8 mouse cellular contexts compared by ENCODE assay signal in the genomic region with DNA sequence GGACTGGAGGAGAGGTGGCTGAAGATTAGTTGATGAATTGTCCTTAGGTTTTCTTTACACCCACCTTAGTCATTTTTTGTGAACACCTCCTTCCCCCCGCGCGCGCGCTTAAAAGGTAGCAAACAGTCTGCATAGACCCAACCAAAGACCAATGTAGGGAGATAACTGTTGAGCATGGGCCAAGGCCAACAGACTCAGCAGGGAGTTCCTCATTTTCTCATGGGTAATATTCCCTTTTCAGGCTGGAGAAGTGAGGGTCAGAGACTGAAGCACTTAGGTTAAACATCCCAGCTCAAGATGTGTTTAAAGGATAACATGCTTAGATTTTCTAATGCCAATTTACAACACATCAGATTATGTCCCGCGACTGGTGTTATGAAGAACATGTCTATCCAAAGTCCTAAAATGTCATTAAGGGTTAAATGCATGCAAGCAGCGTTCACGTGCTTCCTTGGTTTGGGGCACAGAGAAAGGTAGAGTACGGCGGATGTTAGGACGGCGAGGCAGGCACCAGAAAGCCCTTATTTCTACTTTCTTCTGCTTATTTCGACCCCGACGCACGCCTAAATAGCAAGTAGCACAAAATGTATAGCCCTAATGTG. TPM values are rescaled to one million over a fixed set of nuclear protein-coding genes. Genes with fewer than 3 reads are reported as not detected.
A peak's percentile ranks its signal among the peaks of the same experiment; 100 is the strongest.
DNase-seq lines count a peak whose midpoint lies in the region; ATAC-seq and TF ChIP-seq lines count a peak whose summit lies in the region.

No protein-coding gene starts in this region.

- ATAC-seq in heart, embryonic 16.5 days (replicated peaks; ENCODE audit: extremely low read depth, insufficient read depth, low FRiP score), result no peak
- peak; percentile 41 for ATAC-seq in hindbrain, postnatal 0 days
- ATAC-seq in midbrain, embryonic 14.5 days (ENCODE audit: low FRiP score, low TSS enrichment), result peak; percentile 21; the same call in 1 of the 2 replicates
- ATAC-seq in erythroid progenitor cell, adult 5-6 weeks (replicated peaks; ENCODE audit: low FRiP score, poor library complexity, severe bottlenecking), result no peak

- TF ChIP-seq POLR2A in bone marrow macrophage, adult 2 months (IDR thresholded peaks at IDR 0.05; ENCODE audit: borderline replicate concordance, low read depth, low read length), result no peak

- peaks cover 7% of the 10 kb centered on the region for H3K4me1 ChIP-seq in heart, embryonic 16.5 days (ENCODE audit: control insufficient read depth, insufficient read depth, low read length)
- peaks cover 20% of the 10 kb centered on the region for H3K4me1 ChIP-seq in bone marrow macrophage, adult 2 months (ENCODE audit: control insufficient read depth, insufficient read depth, low read length)
- no peaks in the 10 kb centered on the region for H3K4me1 ChIP-seq in hindbrain, postnatal 0 days (ENCODE audit: insufficient read depth, low read length)
- H3K4me1 ChIP-seq in midbrain, embryonic 14.5 days (ENCODE audit: control insufficient read depth, insufficient read depth, low read length), result peaks cover 22% of the 10 kb centered on the region

- peak overlapping the region; percentile 81 for H3K4me2 ChIP-seq in heart, embryonic 16.5 days (ENCODE audit: low read depth, low read length)
- peak overlapping the region; percentile 77 for H3K4me2 ChIP-seq in hindbrain, postnatal 0 days (ENCODE audit: low read depth, low read length)
- H3K4me2 ChIP-seq in midbrain, embryonic 14.5 days (ENCODE audit: low read length), result peak overlapping the region; percentile 78

- no peak for DNase-seq in heart, adult 8-10 months (ENCODE audit: low spot score)
- DNase-seq in hindbrain, postnatal 0 days (ENCODE audit: low spot score), result no peak
- DNase-seq in midbrain, embryonic 14.5 days, result no peak
- DNase-seq in urinary bladder, postnatal 10 days (ENCODE audit: low spot score), result no peak
- DNase-seq in adrenal gland, adult (ENCODE audit: inconsistent age in 2 of 2, low spot score in 1 of 2), result no peak

- no peaks in the 10 kb centered on the region for H3K9me3 ChIP-seq in heart, embryonic 16.5 days (replicated peaks; ENCODE audit: control insufficient read depth, low read length)
- no peaks in the 10 kb centered on the region for H3K9me3 ChIP-seq in hindbrain, postnatal 0 days (ENCODE audit: low read length)
- no peaks in the 10 kb centered on the region for H3K9me3 ChIP-seq in midbrain, embryonic 14.5 days (ENCODE audit: control insufficient read depth, low read length)

- no peak overlapping the region for H3K27ac ChIP-seq in heart, embryonic 16.5 days (ENCODE audit: low read length)
- no peak overlapping the region for H3K27ac ChIP-seq in bone marrow macrophage, adult 2 months (ENCODE audit: insufficient read depth, low read depth, low read length)
- H3K27ac ChIP-seq in hindbrain, postnatal 0 days, result peak overlapping the region; percentile 88
- H3K27ac ChIP-seq in midbrain, embryonic 14.5 days (replicated peaks; ENCODE audit: low read depth, low read length), result peak overlapping the region; percentile 96

- no peaks in the 10 kb centered on the region for H3K27me3 ChIP-seq in heart, embryonic 16.5 days (ENCODE audit: control insufficient read depth, insufficient read depth, low read length)
- H3K27me3 ChIP-seq in hindbrain, postnatal 0 days (ENCODE audit: insufficient read depth, low read length), result no peaks in the 10 kb centered on the region
- H3K27me3 ChIP-seq in midbrain, embryonic 14.5 days (ENCODE audit: control insufficient read depth, insufficient read depth, low read length), result peaks cover 3% of the 10 kb centered on the region; the same call in 1 of the 2 replicates

- H3K4me3 ChIP-seq in heart, embryonic 16.5 days (ENCODE audit: low read length), result peak overlapping the region; percentile 50
- H3K4me3 ChIP-seq in bone marrow macrophage, adult 2 months (ENCODE audit: insufficient read depth, low read length), result peak overlapping the region; percentile 45
- peak overlapping the region; percentile 41 for H3K4me3 ChIP-seq in hindbrain, postnatal 0 days (ENCODE audit: low read length)
- H3K4me3 ChIP-seq in midbrain, embryonic 14.5 days (replicated peaks; ENCODE audit: low read depth, low read length), result peak overlapping the region; percentile 53

- WGBS in heart, embryonic 16.5 days, result 32% methylated on average over 17 of the region's 17 CpGs
- WGBS in hindbrain, postnatal 0 days, result 31% methylated on average over 17 of the region's 17 CpGs
- 30% methylated on average over 17 of the region's 17 CpGs for WGBS in midbrain, embryonic 14.5 days

- no peaks in the 10 kb centered on the region for H3K36me3 ChIP-seq in heart, embryonic 16.5 days (ENCODE audit: control insufficient read depth, insufficient read depth)
- H3K36me3 ChIP-seq in hindbrain, postnatal 0 days (ENCODE audit: insufficient read depth, low read length), result no peaks in the 10 kb centered on the region
- H3K36me3 ChIP-seq in midbrain, embryonic 14.5 days (ENCODE audit: control insufficient read depth, insufficient read depth, low read length), result no peaks in the 10 kb centered on the region

- no peak for TF ChIP-seq CTCF in bone marrow macrophage, adult 2 months (IDR thresholded peaks at IDR 0.05; ENCODE audit: low read depth, low read length)
- peak; percentile 20; the same call in 1 of the 2 replicates for TF ChIP-seq CTCF in hindbrain, postnatal 0 days (IDR thresholded peaks at IDR 0.05; ENCODE audit: low read depth)

- peak overlapping the region; percentile 27 for H3K9ac ChIP-seq in heart, embryonic 16.5 days (ENCODE audit: low read length)
- H3K9ac ChIP-seq in hindbrain, postnatal 0 days (replicated peaks; ENCODE audit: low read length), result peak overlapping the region; percentile 60
- H3K9ac ChIP-seq in midbrain, embryonic 14.5 days (replicated peaks; ENCODE audit: low read length), result peak overlapping the region; percentile 82

RNA-seq across cellular contexts. Expression of a gene that starts 37.5 kb away (rescaled TPM):
- 10.5 and 10.9 TPM in 2 replicates for polyA plus RNA-seq in heart, embryonic 16.5 days (2015; fragmentation: Nextera tagmentation; extraction: Ambion mirVana)
- 1 to 10 TPM; 2.3 to 2.9 (median 2.4) TPM for total RNA-seq in heart, adult 8-10 months (2022)
- polyA plus RNA-seq in bone marrow macrophage, adult 2 months (2012; ENCODE audit: insufficient read depth, insufficient read length, missing spikeins), result 5.8 and 6.4 TPM in 2 replicates
- 108 and 129 TPM in 2 replicates for total RNA-seq in hindbrain, postnatal 0 days (2014; rRNA removed)
- polyA plus RNA-seq in hindbrain, postnatal 0 days (2015; fragmentation: Nextera tagmentation; extraction: Ambion mirVana), result 48.9 and 49.7 TPM in 2 replicates
- polyA plus RNA-seq in midbrain, embryonic 14.5 days (2014; fragmentation: Nextera tagmentation; extraction: Ambion mirVana), result 21.7 and 28.4 TPM in 2 replicates
- total RNA-seq in erythroid progenitor cell, adult 5-6 weeks (2015; ENCODE audit: low replicate concordance), result 9.4 and 13.4 TPM in 2 replicates
- total RNA-seq in erythroid progenitor cell, adult 5-6 weeks (2017; ENCODE audit: low replicate concordance), result 9.4 and 10.8 TPM in 2 replicates

RNA-seq across cellular contexts. Expression of a gene that starts 55.8 kb away (rescaled TPM):
- polyA plus RNA-seq in heart, embryonic 16.5 days (2015; fragmentation: Nextera tagmentation; extraction: Ambion mirVana), result 6.1 TPM in 2 replicates
- total RNA-seq in heart, adult 8-10 months (2022), result 10 to 100 TPM; 26.3 to 31.5 (median 29.1) TPM
- polyA plus RNA-seq in bone marrow macrophage, adult 2 months (2012; ENCODE audit: insufficient read depth, insufficient read length, missing spikeins), result 30.3 and 34.4 TPM in 2 replicates
- total RNA-seq in hindbrain, postnatal 0 days (2014; rRNA removed), result 20.1 and 32.5 TPM in 2 replicates
- 5.9 and 6.9 TPM in 2 replicates for polyA plus RNA-seq in hindbrain, postnatal 0 days (2015; fragmentation: Nextera tagmentation; extraction: Ambion mirVana)
- 9.0 and 10.1 TPM in 2 replicates for polyA plus RNA-seq in midbrain, embryonic 14.5 days (2014; fragmentation: Nextera tagmentation; extraction: Ambion mirVana)
- total RNA-seq in erythroid progenitor cell, adult 5-6 weeks (2015; ENCODE audit: low replicate concordance), result 9.4 and 17.6 TPM in 2 replicates
- 5.2 and 9.2 TPM in 2 replicates for total RNA-seq in erythroid progenitor cell, adult 5-6 weeks (2017; ENCODE audit: low replicate concordance)

RNA-seq across cellular contexts. Expression of a gene that starts 56.7 kb away (rescaled TPM):
- 0.54 and 1.1 TPM in 2 replicates for polyA plus RNA-seq in heart, embryonic 16.5 days (2015; fragmentation: Nextera tagmentation; extraction: Ambion mirVana)
- not detected for total RNA-seq in heart, adult 8-10 months (2022)
- not detected in 2 replicates for polyA plus RNA-seq in bone marrow macrophage, adult 2 months (2012; ENCODE audit: insufficient read depth, insufficient read length, missing spikeins)
- total RNA-seq in hindbrain, postnatal 0 days (2014; rRNA removed), result not detected in 2 replicates
- polyA plus RNA-seq in hindbrain, postnatal 0 days (2015; fragmentation: Nextera tagmentation; extraction: Ambion mirVana), result 0.15 and 0.16 TPM in 2 replicates
- polyA plus RNA-seq in midbrain, embryonic 14.5 days (2014; fragmentation: Nextera tagmentation; extraction: Ambion mirVana), result 0.11 TPM in 1 of 2 replicates, not detected in the other
- total RNA-seq in erythroid progenitor cell, adult 5-6 weeks (2015; ENCODE audit: low replicate concordance), result not detected in 2 replicates
- total RNA-seq in erythroid progenitor cell, adult 5-6 weeks (2017; ENCODE audit: low replicate concordance), result not detected in 2 replicates

Comparison
In these comparisons a context has a peak if more than half of its experiments do, and no peak if none do; other contexts are left out.
1. ATAC-seq: peak in hindbrain, postnatal 0 days (single experiment) and midbrain, embryonic 14.5 days (single experiment); none in heart, embryonic 16.5 days (single experiment) and erythroid progenitor cell, adult 5-6 weeks (single experiment).
2. H3K27ac ChIP-seq: peak in hindbrain, postnatal 0 days (single experiment) and midbrain, embryonic 14.5 days (single experiment); none in heart, embryonic 16.5 days (single experiment) and bone marrow macrophage, adult 2 months (single experiment).
3. H3K9ac ChIP-seq: peak in every context shown above with its lines; median percentile 82 in midbrain, embryonic 14.5 days; 60 in hindbrain, postnatal 0 days; 27 in heart, embryonic 16.5 days.
4. Peak in every context shown above with its lines, with median percentiles within 50 percentile points of each other: H3K4me2 ChIP-seq and H3K4me3 ChIP-seq.